10 mouse cellular contexts compared by ENCODE assay signal in the genomic region with DNA sequence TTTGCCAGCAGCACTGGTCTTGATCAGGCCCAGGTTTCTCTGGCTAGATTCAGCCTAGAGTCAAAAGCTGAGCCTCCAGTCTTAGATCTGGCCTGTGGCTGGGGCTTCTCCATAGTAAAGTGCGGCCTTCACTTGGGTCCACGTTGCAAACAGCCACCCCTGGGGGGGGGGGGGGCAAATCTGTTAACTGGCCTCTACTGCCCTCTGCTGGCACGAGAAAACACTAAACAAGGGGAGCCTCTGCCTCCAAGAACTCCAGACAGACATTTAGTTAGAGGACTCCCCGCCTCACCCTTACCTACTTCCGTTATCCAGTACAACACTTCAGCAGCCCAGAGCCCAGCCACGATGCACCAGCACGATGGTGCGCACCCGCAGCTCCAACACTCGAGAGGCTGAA. TPM values are rescaled to one million over a fixed set of nuclear protein-coding genes. Genes with fewer than 3 reads are reported as not detected.
A peak's percentile ranks its signal among the peaks of the same experiment; 100 is the strongest.
DNase-seq lines count a peak whose midpoint lies in the region; ATAC-seq and TF ChIP-seq lines count a peak whose summit lies in the region.
"Had no signal": no experiment of that assay in that cellular context is flagged by ENCODE, and none has a peak within 500 bp of the region (broad histone marks: within the 10 kb centered on the region; RNA-seq: fewer than 3 reads in every experiment).

No protein-coding gene starts in this region.

- TF ChIP-seq CTCF in lung, adult 2 months (IDR thresholded peaks at IDR 0.05; ENCODE audit: insufficient read depth, low read length), result peak; percentile 40
- peak; percentile 26; the same call in 1 of the 2 replicates for TF ChIP-seq CTCF in brain, embryonic 14.5 days (IDR thresholded peaks at IDR 0.05; ENCODE audit: borderline replicate concordance, extremely low read depth, insufficient read depth, insufficient read length)

- 0 out of 2 replicates have a peak, but pooled peaks have one; percentile 20 for ATAC-seq in monocyte, adult 5-6 weeks (replicated peaks; ENCODE audit: insufficient number of reproducible peaks, low FRiP score, low TSS enrichment, poor library complexity, severe bottlenecking)

- H3K4me1 ChIP-seq in lung, adult 2 months (ENCODE audit: control insufficient read depth, insufficient read depth, low read length), result no peaks in the 10 kb centered on the region

- 52% methylated on average over 10 of the region's 10 CpGs for WGBS in lung, adult 2 months

- DNase-seq in cerebellum, postnatal 10 days, result peak; percentile 48 to 61
- no peak for DNase-seq in cerebellum, adult 9-10 months
- DNase-seq in lung, adult 2 months, result no peak
- no peak for DNase-seq in lung, adult 18-20 months
- no peak for DNase-seq in brain, embryonic 14.5 days (ENCODE audit: low read depth)
- DNase-seq in urinary bladder, postnatal 4 days (ENCODE audit: low spot score in 2 of 2), result no peak
- DNase-seq in spleen, postnatal 36 days (ENCODE audit: low spot score in 2 of 2), result no peak

- TF ChIP-seq POLR2A in lung, adult 2 months (IDR thresholded peaks at IDR 0.05; ENCODE audit: borderline replicate concordance, extremely low read depth, low read depth, low read length), result no peak
- TF ChIP-seq POLR2A in brain, embryonic 14.5 days (IDR thresholded peaks at IDR 0.05; ENCODE audit: borderline replicate concordance, extremely low read depth, insufficient read depth, insufficient read length, poor library complexity, severe bottlenecking), result no peak

- H3K4me3 ChIP-seq in lung, adult 2 months (replicated peaks; ENCODE audit: extremely low read depth, low read depth, low read length), result no peak overlapping the region
- H3K4me3 ChIP-seq: hindbrain, embryonic 12.5 days had no signal

RNA-seq across cellular contexts. Expression of a gene that starts 11.9 kb away (rescaled TPM):
- polyA plus RNA-seq in lung, adult 2 months (2012; rRNA removed), result 125 and 149 TPM in 2 replicates
- polyA plus RNA-seq in brain, embryonic 14.5 days (2012; rRNA removed), result 188 and 200 TPM in 2 replicates
- total RNA-seq in monocyte, adult 5-6 weeks (2017), result 74.4 to 107 TPM (median 101 TPM) in 3 replicates

RNA-seq across cellular contexts. Expression of a gene that starts 29.4 kb away (rescaled TPM):
- polyA plus RNA-seq in lung, adult 2 months (2012; rRNA removed), result 2.9 and 3.8 TPM in 2 replicates
- 19.7 and 22.9 TPM in 2 replicates for polyA plus RNA-seq in brain, embryonic 14.5 days (2012; rRNA removed)
- total RNA-seq in monocyte, adult 5-6 weeks (2017), result 10.0 to 12.9 TPM (median 10.6 TPM) in 3 replicates

RNA-seq across cellular contexts. Expression of a gene that starts 30.6 kb away (rescaled TPM):
- 12.4 and 16.2 TPM in 2 replicates for polyA plus RNA-seq in lung, adult 2 months (2012; rRNA removed)
- 0.33 and 0.48 TPM in 2 replicates for polyA plus RNA-seq in brain, embryonic 14.5 days (2012; rRNA removed)
- total RNA-seq in monocyte, adult 5-6 weeks (2017), result 0.68 to 0.75 TPM in 2 of 3 replicates, not detected in the other

RNA-seq across cellular contexts. Expression of a gene that starts 34.5 kb away (rescaled TPM):
- polyA plus RNA-seq in lung, adult 2 months (2012; rRNA removed), result 1.1 TPM in 1 of 2 replicates, not detected in the other
- not detected in 2 replicates for polyA plus RNA-seq in brain, embryonic 14.5 days (2012; rRNA removed)
- not detected in 3 replicates for total RNA-seq in monocyte, adult 5-6 weeks (2017)
- polyA plus RNA-seq: hindbrain, embryonic 12.5 days had no signal

RNA-seq across cellular contexts. Expression of a gene that starts 53.3 kb away (rescaled TPM):
- polyA plus RNA-seq in lung, adult 2 months (2012; rRNA removed), result not detected in 2 replicates
- not detected in 2 replicates for polyA plus RNA-seq in brain, embryonic 14.5 days (2012; rRNA removed)
- not detected in 3 replicates for total RNA-seq in monocyte, adult 5-6 weeks (2017)
- polyA plus RNA-seq: hindbrain, embryonic 12.5 days; lung, embryonic 16.5 days had no signal

Comparison
In these comparisons a context has a peak if more than half of its experiments do, and no peak if none do; other contexts are left out.
1. DNase-seq: peak in cerebellum, postnatal 10 days (2 of 2); none in cerebellum, adult 9-10 months (single experiment), lung, adult 2 months (single experiment), lung, adult 18-20 months (0 of 2), brain, embryonic 14.5 days (single experiment), urinary bladder, postnatal 4 days (0 of 2) and spleen, postnatal 36 days (0 of 2).